Mouse (Mus musculus) cortical plate, adult 2 months (tissue): ENCODE measurements around the gene Btbd3.

Experiments used
- CTCF ChIP-seq: fragments of 200-500 bp; IDR thresholded peaks from 2 replicates; pipeline ENCODE4 v1.5.1; 2011; ENCODE audit warnings: mild to moderate bottlenecking, control low read depth, low read length; ENCODE audit not compliant: insufficient read depth; ENCODE audit errors: extremely low read depth
- POLR2A ChIP-seq: fragments of 200-500 bp; IDR thresholded peaks from 2 replicates; pipeline ENCODE4 v1.6.1; 2011; ENCODE audit warnings: mild to moderate bottlenecking, low read length, control low read depth; ENCODE audit not compliant: insufficient read depth; ENCODE audit errors: extremely low read depth

DNA sequence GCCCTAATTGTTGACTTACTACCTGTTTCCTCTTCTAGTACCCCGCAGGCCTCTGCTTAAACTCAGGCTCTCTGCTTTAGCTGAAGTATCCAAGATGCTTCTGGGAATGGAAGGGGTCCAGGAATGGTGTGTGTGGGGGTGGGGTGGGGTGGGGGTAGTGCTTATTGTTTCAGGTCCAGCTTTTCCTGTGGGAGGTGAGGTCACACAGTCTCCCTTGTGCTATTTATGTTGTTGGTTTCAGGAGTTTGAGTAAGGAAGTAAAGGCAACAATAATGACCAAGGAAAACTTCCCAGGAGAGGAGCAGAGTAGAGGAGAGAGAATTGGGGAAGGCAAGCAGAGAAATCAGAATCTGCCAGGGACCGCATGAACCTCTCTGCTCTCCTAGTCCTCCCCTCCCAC, 128.4 kb downstream of the Btbd3 start:
- TF ChIP-seq CTCF = no peak
- TF ChIP-seq POLR2A = no peak
